Mouse (Mus musculus) spleen, adult 18-20 months (tissue): Measurements from ENCODE around the gene Dock7.
"Not testable (repeated sequence)": the region's sequence is repeated elsewhere in the genome, so short reads cannot be mapped to it uniquely, and the experiment has no call there.

Source experiments
- DNase-seq, 2 experiments: peaks; one replicate each; pipeline ENCODE4 v3.0.0; 2022; ENCODE audit warnings: mixed read lengths in 2 of 2

Dock7 gene

GRCm38 (mm10) chr4:98984701-98985100 lies 136.0 kb downstream of the Dock7 start:
- DNase-seq: no peak

- not testable (repeated sequence) for DNase-seq
Measured at GRCm38 (mm10) chr4:98979976-98980375, 140.7 kb downstream of the Dock7 start.

GRCm38 (mm10) chr4:98978693-98979092 lies 142.0 kb downstream of the Dock7 start:
- DNase-seq: no peak

- not testable (repeated sequence) for DNase-seq
Measured at GRCm38 (mm10) chr4:98978288-98978687, 142.4 kb downstream of the Dock7 start.

- no peak for DNase-seq
Measured at GRCm38 (mm10) chr4:98975741-98976140, 145.0 kb downstream of the Dock7 start.

- DNase-seq: no peak
Measured at GRCm38 (mm10) chr4:98969946-98970345, 150.8 kb downstream of the Dock7 start.

- no peak for DNase-seq
Measured at GRCm38 (mm10) chr4:98960243-98960642, 160.5 kb downstream of the Dock7 start.

GRCm38 (mm10) chr4:98955986-98956385 lies 164.7 kb downstream of the Dock7 start:
- no peak for DNase-seq

GRCm38 (mm10) chr4:98950563-98950962 lies 170.2 kb downstream of the Dock7 start:
- no peak for DNase-seq

- DNase-seq: not testable (repeated sequence)
Measured at GRCm38 (mm10) chr4:98938210-98938609, 182.5 kb downstream of the Dock7 start.

- DNase-seq: no peak
Measured at GRCm38 (mm10) chr4:98936036-98936435, 184.7 kb downstream of the Dock7 start.

GRCm38 (mm10) chr4:98925250-98925781 lies 195.4 kb downstream of the Dock7 start:
- DNase-seq: no peak

GRCm38 (mm10) chr4:98924906-98925178 lies 195.9 kb downstream of the Dock7 start:
- no peak for DNase-seq

GRCm38 (mm10) chr4:98924071-98924905 lies 196.4 kb downstream of the Dock7 start:
- DNase-seq: peak in 1 of 2 experiments; percentile 15

GRCm38 (mm10) chr4:98923568-98924070 lies 197.1 kb downstream of the Dock7 start, which contains the start of gene Usp1:
TSS of gene Usp1 (plus strand) at chr4:98923810.
- peak; percentile 78 to 83 for DNase-seq

- DNase-seq: peak; percentile 83 to 95
Measured at GRCm38 (mm10) chr4:98922643-98923567, 197.8 kb downstream of the Dock7 start.

GRCm38 (mm10) chr4:98922061-98922642 lies 198.6 kb downstream of the Dock7 start:
- DNase-seq: no peak

GRCm38 (mm10) chr4:98920896-98921295 lies 199.8 kb downstream of the Dock7 start:
- no peak for DNase-seq

GRCm38 (mm10) chr4:98918204-98918603 lies 202.5 kb downstream of the Dock7 start:
- no peak for DNase-seq

- DNase-seq: no peak
Measured at GRCm38 (mm10) chr4:98917724-98918123, 203.0 kb downstream of the Dock7 start.

- DNase-seq: no peak
Measured at GRCm38 (mm10) chr4:98910246-98910645, 210.5 kb downstream of the Dock7 start.

- no peak for DNase-seq
Measured at GRCm38 (mm10) chr4:98887148-98887547, 233.6 kb downstream of the Dock7 start.
